Mouse (Mus musculus): ENCODE measurements around the gene Scin. TPM values are rescaled to one million over a fixed set of nuclear protein-coding genes. Genes with fewer than 3 reads are reported as not detected.

Gene Scin
- polyA plus RNA-seq, 1 experiment from 2014 or later = 7.8 TPM

- 91% methylated on average over 4 of the region's 4 CpGs for WGBS
Measured at GRCm38 (mm10) chr12:40097449-40097848, 36.6 kb downstream of the Scin start.

GRCm38 (mm10) chr12:40097023-40097422 is 37.0 kb downstream of the Scin start:
- H3K4me1 ChIP-seq (ENCODE audit: control insufficient read depth, insufficient read depth, low read length) = no peaks in the 10 kb centered on the region
- H3K36me3 ChIP-seq (ENCODE audit: control insufficient read depth, insufficient read depth) = no peaks in the 10 kb centered on the region
- H3K27me3 ChIP-seq (ENCODE audit: control insufficient read depth, insufficient read depth, low read length) = no peaks in the 10 kb centered on the region
- H3K9me3 ChIP-seq (replicated peaks; ENCODE audit: control insufficient read depth, low read length) = no peaks in the 10 kb centered on the region
- WGBS = 75% methylated on average over 5 of the region's 5 CpGs
- ATAC-seq (replicated peaks; ENCODE audit: extremely low read depth, insufficient read depth, low FRiP score) = no peak
- no peak overlapping the region for H3K9ac ChIP-seq (ENCODE audit: low read length)
- H3K4me2 ChIP-seq (ENCODE audit: low read depth, low read length) = no peak overlapping the region
- H3K27ac ChIP-seq (ENCODE audit: low read length) = no peak overlapping the region
- no peak overlapping the region for H3K4me3 ChIP-seq (ENCODE audit: low read length)

More at GRCm38 (mm10) chr12:40097449-40097848, 36.6 kb downstream of the Scin start:
- Histone ChIP-seq H3K4me1 (ENCODE audit: control insufficient read depth, insufficient read depth, low read length) (no peaks in the 10 kb centered on the region), H3K27ac (ENCODE audit: low read length) (no peak overlapping the region), H3K4me2 (ENCODE audit: low read depth, low read length) (no peak overlapping the region), H3K9me3 (replicated peaks; ENCODE audit: control insufficient read depth, low read length) (no peaks in the 10 kb centered on the region), H3K36me3 (ENCODE audit: control insufficient read depth, insufficient read depth) (no peaks in the 10 kb centered on the region), H3K4me3 (ENCODE audit: low read length) (no peak overlapping the region), H3K27me3 (ENCODE audit: control insufficient read depth, insufficient read depth, low read length) (no peaks in the 10 kb centered on the region), H3K9ac (ENCODE audit: low read length) (no peak overlapping the region)
- ATAC-seq (replicated peaks; ENCODE audit: extremely low read depth, insufficient read depth, low FRiP score) = no peak

- H3K36me3 ChIP-seq (ENCODE audit: control insufficient read depth, insufficient read depth) = no peaks in the 10 kb centered on the region
- H3K27me3 ChIP-seq (ENCODE audit: control insufficient read depth, insufficient read depth, low read length) = no peaks in the 10 kb centered on the region
- H3K27ac ChIP-seq (ENCODE audit: low read length) = no peak overlapping the region
- no peak overlapping the region for H3K4me3 ChIP-seq (ENCODE audit: low read length)
- ATAC-seq (replicated peaks; ENCODE audit: extremely low read depth, insufficient read depth, low FRiP score) = no peak
- no peak overlapping the region for H3K4me2 ChIP-seq (ENCODE audit: low read depth, low read length)
- no peaks in the 10 kb centered on the region for H3K9me3 ChIP-seq (replicated peaks; ENCODE audit: control insufficient read depth, low read length)
- 73% methylated on average over 3 of the region's 3 CpGs for WGBS
- no peaks in the 10 kb centered on the region for H3K4me1 ChIP-seq (ENCODE audit: control insufficient read depth, insufficient read depth, low read length)
- H3K9ac ChIP-seq (ENCODE audit: low read length) = no peak overlapping the region
Measured at GRCm38 (mm10) chr12:40096453-40096852, 37.6 kb downstream of the Scin start.

- no peaks in the 10 kb centered on the region for H3K27me3 ChIP-seq (ENCODE audit: control insufficient read depth, insufficient read depth, low read length)
- no peak overlapping the region for H3K4me3 ChIP-seq (ENCODE audit: low read length)
- no peak for ATAC-seq (replicated peaks; ENCODE audit: extremely low read depth, insufficient read depth, low FRiP score)
- no peak overlapping the region for H3K9ac ChIP-seq (ENCODE audit: low read length)
- 64% methylated on average over 3 of the region's 3 CpGs for whole genome bisulfite sequencing
- H3K4me2 ChIP-seq (ENCODE audit: low read depth, low read length) = no peak overlapping the region
- no peaks in the 10 kb centered on the region for H3K9me3 ChIP-seq (replicated peaks; ENCODE audit: control insufficient read depth, low read length)
- H3K4me1 ChIP-seq (ENCODE audit: control insufficient read depth, insufficient read depth, low read length) = no peaks in the 10 kb centered on the region
- no peaks in the 10 kb centered on the region for H3K36me3 ChIP-seq (ENCODE audit: control insufficient read depth, insufficient read depth)
- H3K27ac ChIP-seq (ENCODE audit: low read length) = no peak overlapping the region; the same call in 1 of the 2 replicates
Measured at GRCm38 (mm10) chr12:40090017-40090416, 44.0 kb downstream of the Scin start.

GRCm38 (mm10) chr12:40085731-40086322 is 48.2 kb downstream of the Scin start:
- no peak overlapping the region for H3K4me3 ChIP-seq (ENCODE audit: low read length)
- H3K36me3 ChIP-seq (ENCODE audit: control insufficient read depth, insufficient read depth) = no peaks in the 10 kb centered on the region
- no peak for ATAC-seq (replicated peaks; ENCODE audit: extremely low read depth, insufficient read depth, low FRiP score)
- H3K4me2 ChIP-seq (ENCODE audit: low read depth, low read length) = no peak overlapping the region
- no peaks in the 10 kb centered on the region for H3K27me3 ChIP-seq (ENCODE audit: control insufficient read depth, insufficient read depth, low read length)
- no peak overlapping the region for H3K9ac ChIP-seq (ENCODE audit: low read length)
- no peaks in the 10 kb centered on the region for H3K4me1 ChIP-seq (ENCODE audit: control insufficient read depth, insufficient read depth, low read length)
- no peak overlapping the region for H3K27ac ChIP-seq (ENCODE audit: low read length)
- no peaks in the 10 kb centered on the region for H3K9me3 ChIP-seq (replicated peaks; ENCODE audit: control insufficient read depth, low read length)
- 49% methylated on average over 5 of the region's 5 CpGs for WGBS

- Histone ChIP-seq H3K36me3 (ENCODE audit: control insufficient read depth, insufficient read depth) (no peaks in the 10 kb centered on the region), H3K27me3 (ENCODE audit: control insufficient read depth, insufficient read depth, low read length) (no peaks in the 10 kb centered on the region), H3K27ac (ENCODE audit: low read length) (no peak overlapping the region), H3K9me3 (replicated peaks; ENCODE audit: control insufficient read depth, low read length) (no peaks in the 10 kb centered on the region), H3K4me2 (ENCODE audit: low read depth, low read length) (no peak overlapping the region), H3K4me3 (ENCODE audit: low read length) (no peak overlapping the region), H3K4me1 (ENCODE audit: control insufficient read depth, insufficient read depth, low read length) (no peaks in the 10 kb centered on the region), H3K9ac (ENCODE audit: low read length) (no peak overlapping the region)
- no peak for ATAC-seq (replicated peaks; ENCODE audit: extremely low read depth, insufficient read depth, low FRiP score)
- WGBS = 37% methylated on average over 5 of the region's 6 CpGs
Measured at GRCm38 (mm10) chr12:40082453-40083238, 51.4 kb downstream of the Scin start.

- no peak for ATAC-seq (replicated peaks; ENCODE audit: extremely low read depth, insufficient read depth, low FRiP score)
- H3K4me2 ChIP-seq (ENCODE audit: low read depth, low read length) = no peak overlapping the region
- no peak overlapping the region for H3K27ac ChIP-seq (ENCODE audit: low read length)
- 52% methylated on average over 5 of the region's 5 CpGs for WGBS
- H3K36me3 ChIP-seq (ENCODE audit: control insufficient read depth, insufficient read depth) = no peaks in the 10 kb centered on the region
- H3K4me1 ChIP-seq (ENCODE audit: control insufficient read depth, insufficient read depth, low read length) = no peaks in the 10 kb centered on the region
- no peak overlapping the region for H3K9ac ChIP-seq (ENCODE audit: low read length)
- H3K4me3 ChIP-seq (ENCODE audit: low read length) = no peak overlapping the region
- H3K9me3 ChIP-seq (replicated peaks; ENCODE audit: control insufficient read depth, low read length) = no peaks in the 10 kb centered on the region
- no peaks in the 10 kb centered on the region for H3K27me3 ChIP-seq (ENCODE audit: control insufficient read depth, insufficient read depth, low read length)
Measured at GRCm38 (mm10) chr12:40082048-40082447, 52.0 kb downstream of the Scin start.

- Histone ChIP-seq H3K4me1 (ENCODE audit: control insufficient read depth, insufficient read depth, low read length) (no peaks in the 10 kb centered on the region), H3K4me3 (ENCODE audit: low read length) (no peak overlapping the region), H3K9me3 (replicated peaks; ENCODE audit: control insufficient read depth, low read length) (no peaks in the 10 kb centered on the region), H3K27ac (ENCODE audit: low read length) (no peak overlapping the region), H3K4me2 (ENCODE audit: low read depth, low read length) (no peak overlapping the region), H3K27me3 (ENCODE audit: control insufficient read depth, insufficient read depth, low read length) (no peaks in the 10 kb centered on the region), H3K9ac (ENCODE audit: low read length) (no peak overlapping the region), H3K36me3 (ENCODE audit: control insufficient read depth, insufficient read depth) (no peaks in the 10 kb centered on the region)
- 56% methylated on average over 5 of the region's 5 CpGs for WGBS
- ATAC-seq (replicated peaks; ENCODE audit: extremely low read depth, insufficient read depth, low FRiP score) = no peak
Measured at GRCm38 (mm10) chr12:40073660-40074059, 60.4 kb downstream of the Scin start.

- ATAC-seq (replicated peaks; ENCODE audit: extremely low read depth, insufficient read depth, low FRiP score) = no peak
- Histone ChIP-seq H3K4me3 (ENCODE audit: low read length) (no peak overlapping the region), H3K4me2 (ENCODE audit: low read depth, low read length) (no peak overlapping the region), H3K9me3 (replicated peaks; ENCODE audit: control insufficient read depth, low read length) (no peaks in the 10 kb centered on the region), H3K27me3 (ENCODE audit: control insufficient read depth, insufficient read depth, low read length) (no peaks in the 10 kb centered on the region), H3K36me3 (ENCODE audit: control insufficient read depth, insufficient read depth) (no peaks in the 10 kb centered on the region), H3K4me1 (ENCODE audit: control insufficient read depth, insufficient read depth, low read length) (no peaks in the 10 kb centered on the region), H3K9ac (ENCODE audit: low read length) (no peak overlapping the region), H3K27ac (ENCODE audit: low read length) (no peak overlapping the region)
- WGBS = 58% methylated on average over 1 of the region's 1 CpGs
Measured at GRCm38 (mm10) chr12:40047024-40047423, 87.0 kb downstream of the Scin start.

Data from heart, embryonic 16.5 days (tissue).